Mouse (Mus musculus) adrenal gland, adult 8-10 months (tissue): Measurements from ENCODE around the gene Mettl18. TPM values are rescaled to one million over a fixed set of nuclear protein-coding genes. Genes with fewer than 3 reads are reported as not detected.

ENCODE experiments used
- total RNA-seq, 4 experiments: library from RNA; stranded (reverse); gene quantifications; 2 replicates each; pipeline ENCODE4 v1.2.4; 2022

Mettl18 gene
- total RNA-seq, 4 experiments from 2014 or later = 4.0 to 7.5 (median 6.0) TPM

Other genes with a start within 250 kb of the Mettl18 start
- gene Kifap3, start 215.3 kb upstream of the Mettl18 start, total RNA-seq = 10 to 100 TPM; 16.9 to 29.5 (median 24.5) TPM
- 10 to 100 TPM; 17.4 to 29.5 (median 23.7) TPM for gene Scyl3, start 65.8 kb upstream of the Mettl18 start, total RNA-seq
- gene BC055324, start 93 bp upstream of the Mettl18 start, total RNA-seq = 1 to 10 TPM; 1.4 to 2.0 (median 1.9) TPM
- gene Sele, start 53.3 kb downstream of the Mettl18 start, total RNA-seq = 10 to 100 TPM in 2 of 4 experiments, 1 to 10 TPM in 2; 4.1 to 13.1 (median 8.5) TPM
- gene Sell, start 67.1 kb downstream of the Mettl18 start, total RNA-seq = 1 to 10 TPM in 2 of 4 experiments, under 1 TPM in 2; 0.66 to 1.4 (median 0.96) TPM
- 1 to 10 TPM in 3 of 4 experiments, under 1 TPM in 1; 0.77 to 2.1 (median 1.3) TPM for gene Selp, start 120.4 kb downstream of the Mettl18 start, total RNA-seq
- gene F5, start 156.9 kb downstream of the Mettl18 start, total RNA-seq = 1 to 10 TPM; 1.5 to 4.3 (median 3.3) TPM